Mouse (Mus musculus) bone marrow, adult 2 months (tissue): ENCODE measurements around the gene Htr3a.

ENCODE experiments used
- CTCF ChIP-seq: fragments of 200-500 bp; IDR thresholded peaks from 2 replicates; pipeline ENCODE4 v1.5.1; 2011; ENCODE audit warnings: low read length, control low read depth; ENCODE audit not compliant: control insufficient read depth, insufficient read depth
- POLR2A ChIP-seq: fragments of 200-500 bp; IDR thresholded peaks from 2 replicates; pipeline ENCODE4 v1.6.1; 2011; ENCODE audit warnings: low read depth, mild to moderate bottlenecking, control low read depth, low read length, borderline replicate concordance; ENCODE audit not compliant: control insufficient read depth

DNA sequence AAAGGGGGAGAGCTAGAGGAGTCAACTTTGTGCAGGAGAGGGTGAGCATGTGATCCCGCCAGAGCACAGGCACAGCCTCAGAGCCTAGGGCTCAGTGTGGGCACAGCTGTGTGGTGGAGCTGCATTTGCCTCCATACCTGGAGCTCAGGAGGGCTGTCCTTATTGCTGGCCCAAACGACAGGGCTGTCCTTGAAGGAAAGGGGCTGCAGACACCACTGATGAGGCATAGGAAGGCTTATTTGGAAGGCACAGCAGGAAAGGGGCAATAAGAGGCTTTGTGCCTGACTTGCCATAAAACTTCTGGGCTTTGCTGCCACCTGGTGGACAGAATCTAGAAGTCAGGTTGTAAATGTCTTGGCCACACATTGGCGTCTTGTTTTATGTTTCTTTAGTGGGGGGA is 16.9 kb downstream of the Htr3a start:
- TF ChIP-seq CTCF (peak; percentile 55), POLR2A (no peak)
